Mouse (Mus musculus) CH12.LX (cell line): ENCODE data around the gene Foxn1.

Experiments
- CTCF ChIP-seq, 2 experiments: IDR thresholded peaks in 1 of 2; conservative IDR thresholded peaks in 1 of 2; 2 replicates each; pipeline ENCODE4 v1.5.1; 2011 to 2012; ENCODE audit warnings: low read depth in 2 of 2, low read length in 2 of 2, improper control_type of control experiment in 1 of 2, inconsistent platforms in 1 of 2, mild to moderate bottlenecking in 1 of 2, moderate library complexity in 1 of 2
- MAX ChIP-seq: IDR thresholded peaks from 2 replicates; pipeline ENCODE4 v1.6.1; 2011; ENCODE audit warnings: low read length, improper control_type of control experiment
- POLR2A ChIP-seq: IDR thresholded peaks from 2 replicates; pipeline ENCODE4 v1.6.1; 2011; ENCODE audit warnings: low read depth, mild to moderate bottlenecking, improper control_type of control experiment, low read length
- RAD21 ChIP-seq: IDR thresholded peaks from 2 replicates; pipeline ENCODE4 v1.6.1; 2011; ENCODE audit warnings: low read depth, mild to moderate bottlenecking, low read length, improper control_type of control experiment, moderate library complexity
- USF2 ChIP-seq: conservative IDR thresholded peaks from 2 replicates; pipeline ENCODE4 v1.6.1; 2011; ENCODE audit warnings: low read depth, low read length, improper control_type of control experiment

DNA sequence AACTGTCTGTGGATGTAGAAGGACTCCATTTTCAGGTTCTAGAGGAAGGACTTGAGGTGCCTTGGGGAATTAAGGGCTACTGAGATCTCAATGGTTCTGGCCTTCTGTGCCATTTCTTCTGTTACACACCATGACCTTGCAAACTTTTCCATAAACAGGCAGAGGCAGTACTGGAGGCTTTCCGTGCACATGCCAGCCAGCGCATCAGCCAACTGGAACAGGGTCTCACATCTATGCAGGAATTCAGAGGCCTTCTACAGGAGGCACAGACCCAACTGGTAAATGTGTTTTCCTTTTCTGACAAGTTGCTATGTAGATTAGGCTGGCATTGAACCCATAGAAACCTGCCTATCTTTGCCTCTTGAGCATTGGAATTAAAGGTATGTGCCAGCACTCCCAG lies 72.7 kb downstream of the Foxn1 start:
- TF ChIP-seq POLR2A (no peak), MAX (no peak), RAD21 (no peak), CTCF (conservative IDR thresholded peaks at IDR 0.05 in 1 of 2, IDR thresholded peaks at IDR 0.05 in 1 of 2; ENCODE audit: low read depth in 2 of 2, low read length in 2 of 2) (no peak), USF2 (no peak)
